Mouse (Mus musculus): ENCODE data around the gene Wnt9b. TPM values are rescaled to one million over a fixed set of nuclear protein-coding genes. Genes with fewer than 3 reads are reported as not detected.

Gene Wnt9b
- polyA plus RNA-seq (2012; rRNA removed): 0.60 and 0.82 TPM in 2 replicates

GRCm38 (mm10) chr11:103749306-103750089, at the start of gene Wnt9b:
Gene Wnt9b (minus strand): TSS chr11:103749821.

GRCm38 (mm10) chr11:103773387-103774227, 24.0 kb upstream of the Wnt9b start, which contains the start of gene Wnt3:
Gene Wnt3 (plus strand): TSS chr11:103774150.

GRCm38 (mm10) chr11:103697565-103698176, 52.0 kb downstream of the Wnt9b start, which contains the start of gene Gosr2:
Gene Gosr2 (minus strand): TSS chr11:103697898.

Other genes with a start within 250 kb of the Wnt9b start
- not detected in 2 replicates for gene Lrrc37a, start 245.2 kb downstream of the Wnt9b start, polyA plus RNA-seq (2012; rRNA removed)
- not detected in 2 replicates for gene Gm884, start 128.7 kb downstream of the Wnt9b start, polyA plus RNA-seq (2012; rRNA removed)
- gene Lyzl6, start 110.9 kb downstream of the Wnt9b start, polyA plus RNA-seq (2012; rRNA removed): not detected in 2 replicates
- not detected in 2 replicates for gene Rprml, start 100.3 kb downstream of the Wnt9b start, polyA plus RNA-seq (2012; rRNA removed)
- 58.0 and 91.0 TPM in 2 replicates for gene Gosr2, start 51.9 kb downstream of the Wnt9b start, polyA plus RNA-seq (2012; rRNA removed)
- gene Wnt3, start 24.3 kb upstream of the Wnt9b start, polyA plus RNA-seq (2012; rRNA removed): 5.7 and 9.6 TPM in 2 replicates
- 36.9 and 40.9 TPM in 2 replicates for gene Nsf, start 204.2 kb upstream of the Wnt9b start, polyA plus RNA-seq (2012; rRNA removed)
- 86.6 and 98.2 TPM in 2 replicates for gene Arf2, start 216.9 kb upstream of the Wnt9b start, polyA plus RNA-seq (2012; rRNA removed)

Data from central nervous system, embryonic 11.5 days (tissue).